In genomic region chr8:86744313-86745220, GRCm38 (mm10) we compare ENCODE assay signal across 8 mouse cellular contexts. TPM values are rescaled to one million over a fixed set of nuclear protein-coding genes. Genes with fewer than 3 reads are reported as not detected.
DNase-seq lines count a peak whose midpoint lies in the region; ATAC-seq and TF ChIP-seq lines count a peak whose summit lies in the region.

No protein-coding gene starts in this region.

- peak overlapping the region; percentile 62 for H3K4me2 ChIP-seq in limb, embryonic 11.5 days (ENCODE audit: low read depth, severe bottlenecking)
- H3K4me2 ChIP-seq in neural tube, embryonic 14.5 days (ENCODE audit: low read depth, low read length): peak overlapping the region; percentile 81

- peak overlapping the region; percentile 85 for H3K27ac ChIP-seq in cerebellum, adult 2 months (ENCODE audit: insufficient read depth, low read length)
- H3K27ac ChIP-seq in limb, embryonic 11.5 days (replicated peaks; ENCODE audit: low read depth, low read length): peak overlapping the region; percentile 92
- peak overlapping the region; percentile 97 for H3K27ac ChIP-seq in neural tube, embryonic 14.5 days (ENCODE audit: low read depth, low read length)

- WGBS in cerebellum, adult 2 months: 3% methylated on average over 18 of the region's 18 CpGs
- 7% methylated on average over 18 of the region's 18 CpGs for WGBS in limb, embryonic 11.5 days
- 3% methylated on average over 18 of the region's 18 CpGs for WGBS in neural tube, embryonic 14.5 days

- no peak for TF ChIP-seq POLR2A in cerebellum, adult 2 months (IDR thresholded peaks at IDR 0.05; ENCODE audit: borderline replicate concordance, insufficient read depth, low read length)

- TF ChIP-seq CTCF in cerebellum, adult 2 months (IDR thresholded peaks at IDR 0.05; ENCODE audit: borderline replicate concordance, insufficient read depth, low read depth, low read length): no peak

- H3K27me3 ChIP-seq in cerebellum, adult 2 months (ENCODE audit: control insufficient read depth, insufficient read depth, low read length): no peaks in the 10 kb centered on the region
- no peaks in the 10 kb centered on the region for H3K27me3 ChIP-seq in limb, embryonic 11.5 days (ENCODE audit: control insufficient read depth, insufficient read depth, low read length)
- no peaks in the 10 kb centered on the region for H3K27me3 ChIP-seq in neural tube, embryonic 14.5 days (ENCODE audit: control insufficient read depth, insufficient read depth, low read length)

- ATAC-seq in limb, embryonic 11.5 days (ENCODE audit: insufficient number of reproducible peaks, low FRiP score, low TSS enrichment, low read depth): no peak
- no peak for ATAC-seq in neural tube, embryonic 14.5 days (ENCODE audit: low read depth)

- peak in 1 of 2 experiments; percentile 38 for DNase-seq in cerebellum, adult 2 months
- DNase-seq in cerebellum, postnatal 14 days: no peak
- peak; percentile 20 for DNase-seq in thymus, postnatal 14 days
- DNase-seq in thymus, postnatal 0 days (ENCODE audit: low spot score): no peak
- no peak for DNase-seq in limb, embryonic 11.5 days (ENCODE audit: low spot score)
- no peak for DNase-seq in cerebellum, adult 9-11 months
- no peak for DNase-seq in c-Kit-positive CD71-positive TER-119-positive erythroid progenitor cells, embryonic 14.5 days (ENCODE audit: low spot score)

- peak overlapping the region; percentile 100 for H3K9ac ChIP-seq in limb, embryonic 11.5 days (ENCODE audit: low read length)
- H3K9ac ChIP-seq in neural tube, embryonic 14.5 days (replicated peaks; ENCODE audit: low read depth, low read length): peak overlapping the region; percentile 99

- peaks cover 8% of the 10 kb centered on the region; the same call in 1 of the 2 replicates for H3K4me1 ChIP-seq in cerebellum, adult 2 months (ENCODE audit: control insufficient read depth, insufficient read depth, low read length)
- peaks cover 6% of the 10 kb centered on the region; the same call in 1 of the 2 replicates for H3K4me1 ChIP-seq in limb, embryonic 11.5 days (ENCODE audit: control insufficient read depth, insufficient read depth, low read length)
- H3K4me1 ChIP-seq in neural tube, embryonic 14.5 days (ENCODE audit: control insufficient read depth, insufficient read depth, low read length): peaks cover 25% of the 10 kb centered on the region; the same call in 1 of the 2 replicates

- no peaks in the 10 kb centered on the region for H3K9me3 ChIP-seq in limb, embryonic 11.5 days (ENCODE audit: control insufficient read depth, low read length)
- H3K9me3 ChIP-seq in neural tube, embryonic 14.5 days (ENCODE audit: control insufficient read depth, low read length): no peaks in the 10 kb centered on the region

- peak overlapping the region; percentile 97 for H3K4me3 ChIP-seq in cerebellum, adult 2 months (replicated peaks; ENCODE audit: insufficient read depth, low read depth, low read length)
- peak overlapping the region; percentile 87 for H3K4me3 ChIP-seq in limb, embryonic 11.5 days (ENCODE audit: low read depth, low read length)
- peak overlapping the region; percentile 85 for H3K4me3 ChIP-seq in neural tube, embryonic 14.5 days (ENCODE audit: low read depth, low read length)

- no peaks in the 10 kb centered on the region for H3K36me3 ChIP-seq in limb, embryonic 11.5 days (ENCODE audit: control insufficient read depth, insufficient read depth, low read length)
- H3K36me3 ChIP-seq in neural tube, embryonic 14.5 days (ENCODE audit: control insufficient read depth, insufficient read depth, low read length): no peaks in the 10 kb centered on the region

RNA-seq across cellular contexts. Expression of gene Gm10638, which starts 0.9 kb away (rescaled TPM):
- 1.8 and 2.1 TPM in 2 replicates for polyA plus RNA-seq in cerebellum, adult 2 months (2012; rRNA removed)
- polyA plus RNA-seq in thymus, postnatal 0 days (2015; fragmentation: Nextera tagmentation; extraction: Ambion mirVana): 4.5 and 4.8 TPM in 2 replicates
- 5.9 and 7.4 TPM in 2 replicates for polyA plus RNA-seq in limb, embryonic 11.5 days (2014; fragmentation: Nextera tagmentation; extraction: Ambion mirVana)
- polyA plus RNA-seq in neural tube, embryonic 14.5 days (2014; fragmentation: Nextera tagmentation; extraction: Ambion mirVana): 5.5 and 6.3 TPM in 2 replicates

RNA-seq across cellular contexts. Expression of gene Siah1a, which starts 1.2 kb away (rescaled TPM):
- polyA plus RNA-seq in cerebellum, adult 2 months (2012; rRNA removed): 36.0 and 37.2 TPM in 2 replicates
- polyA plus RNA-seq in thymus, postnatal 0 days (2015; fragmentation: Nextera tagmentation; extraction: Ambion mirVana): 36.4 and 41.5 TPM in 2 replicates
- polyA plus RNA-seq in limb, embryonic 11.5 days (2014; fragmentation: Nextera tagmentation; extraction: Ambion mirVana): 59.8 and 61.6 TPM in 2 replicates
- 81.0 and 88.7 TPM in 2 replicates for polyA plus RNA-seq in neural tube, embryonic 14.5 days (2014; fragmentation: Nextera tagmentation; extraction: Ambion mirVana)
